Mouse (Mus musculus): ENCODE results near the gene Oas1d.

DNA sequence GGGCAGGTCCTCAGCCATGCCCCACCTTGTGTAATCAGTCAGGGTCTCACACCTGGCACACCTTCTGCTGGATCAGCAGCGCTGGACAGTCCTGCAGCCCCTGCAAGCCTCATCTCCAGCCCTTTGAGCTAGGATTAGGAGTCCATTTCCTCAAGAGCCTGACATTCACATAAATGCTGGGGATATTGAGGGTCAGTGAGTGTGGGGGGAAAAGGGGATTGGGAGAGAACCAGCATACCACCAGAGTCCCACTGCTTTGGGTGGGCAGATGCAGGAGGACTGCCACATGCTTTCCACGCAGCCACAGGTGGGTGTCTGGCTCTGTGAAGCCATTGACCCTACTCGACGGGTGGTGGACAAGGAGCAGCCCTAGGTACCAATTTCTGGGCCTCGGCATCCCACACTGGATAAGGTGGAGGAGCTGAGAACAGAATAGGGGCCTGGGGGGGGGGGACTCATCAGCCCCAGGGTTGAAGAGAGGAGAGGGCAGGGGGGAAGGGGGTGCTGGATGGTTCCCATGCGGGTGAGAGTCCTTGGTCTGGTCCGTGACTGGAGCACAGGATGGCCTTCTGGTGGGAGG is 44.8 kb upstream of the Oas1d start:
- TF ChIP-seq MAX (IDR thresholded peaks at IDR 0.05; ENCODE audit: low read depth) (no peak), E2F4 (IDR thresholded peaks at IDR 0.05; ENCODE audit: insufficient read depth) (no peak), POLR2A (IDR thresholded peaks at IDR 0.05; ENCODE audit: insufficient read length, low read depth) (no peak), POLR2AphosphoS2 (IDR thresholded peaks at IDR 0.05; ENCODE audit: insufficient read length, low read depth) (no peak), CEBPB (IDR thresholded peaks at IDR 0.05; ENCODE audit: insufficient read depth, poor library complexity, severe bottlenecking) (no peak), USF1 (IDR thresholded peaks at IDR 0.05; ENCODE audit: low read depth) (no peak)
